Mouse (Mus musculus) frontal cortex, adult (tissue): ENCODE data around the gene Ctbp2.

Experiments
- ATAC-seq: cut with Nextera tagmentation; 2 replicates; pipeline ENCODE4 v1.9.2; 2017; ENCODE audit warnings: mild to moderate bottlenecking, moderate library complexity, mixed read lengths; ENCODE audit not compliant: low TSS enrichment

The Ctbp2 gene

DNA sequence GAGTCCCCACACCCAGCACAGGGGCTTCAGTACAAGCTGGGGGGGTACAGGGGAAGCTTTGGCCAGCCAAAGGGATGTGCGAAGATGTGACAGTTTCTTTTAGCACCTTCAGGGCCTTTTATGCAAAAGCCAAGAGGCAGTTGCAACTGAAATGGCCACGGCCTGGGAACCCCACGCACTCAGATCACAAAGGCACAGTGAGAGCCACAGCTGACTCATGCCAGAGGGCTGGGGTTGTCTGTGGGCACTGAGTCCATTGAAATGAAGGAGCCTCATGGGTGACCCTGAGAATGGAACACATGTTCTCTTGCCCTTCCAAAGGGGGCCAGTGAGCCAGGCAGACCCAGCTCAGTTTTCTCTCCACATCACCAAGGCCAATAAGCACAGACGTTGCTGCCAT lies 115.5 kb downstream of the Ctbp2 start:
- no peak for ATAC-seq

DNA sequence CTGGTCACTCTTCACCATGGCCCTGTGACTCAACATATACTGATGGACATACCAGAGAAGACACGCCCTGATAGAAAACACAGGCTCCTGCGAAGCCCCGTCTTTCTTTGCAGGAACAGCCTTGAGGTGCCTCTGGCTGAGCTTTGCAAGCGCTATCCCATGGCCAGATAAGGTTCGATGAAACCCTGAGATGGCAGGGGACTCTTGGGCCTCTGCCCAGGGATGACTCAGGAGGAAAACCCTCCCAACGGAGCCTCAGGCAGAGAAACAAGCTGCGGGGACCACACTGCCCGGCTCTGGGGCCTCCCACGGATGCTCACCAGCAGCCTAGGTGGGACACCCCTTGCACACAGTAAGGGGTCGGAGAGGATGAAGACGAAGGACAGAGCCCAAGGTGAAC lies 116.8 kb downstream of the Ctbp2 start:
- ATAC-seq = no peak

DNA sequence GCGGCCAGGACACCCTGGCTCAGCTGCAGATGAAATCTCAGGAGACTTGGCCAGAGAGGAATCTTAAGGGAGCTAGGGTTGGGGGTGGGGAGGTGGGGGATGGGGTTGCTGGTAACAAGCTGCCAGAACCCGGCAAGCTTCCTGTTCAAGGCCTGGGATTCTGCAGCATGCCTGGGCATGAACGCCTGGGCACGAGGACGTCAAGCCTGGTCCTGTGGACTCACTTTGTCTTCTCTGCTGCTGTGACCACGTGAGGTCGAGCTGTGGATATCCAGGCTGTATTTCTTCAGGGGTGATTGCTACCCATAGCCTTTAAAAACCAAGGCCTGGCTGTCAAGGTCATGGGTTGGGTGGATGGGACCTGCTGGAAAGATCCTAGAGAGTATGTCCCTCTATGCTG lies 118.4 kb downstream of the Ctbp2 start:
- ATAC-seq = no peak

DNA sequence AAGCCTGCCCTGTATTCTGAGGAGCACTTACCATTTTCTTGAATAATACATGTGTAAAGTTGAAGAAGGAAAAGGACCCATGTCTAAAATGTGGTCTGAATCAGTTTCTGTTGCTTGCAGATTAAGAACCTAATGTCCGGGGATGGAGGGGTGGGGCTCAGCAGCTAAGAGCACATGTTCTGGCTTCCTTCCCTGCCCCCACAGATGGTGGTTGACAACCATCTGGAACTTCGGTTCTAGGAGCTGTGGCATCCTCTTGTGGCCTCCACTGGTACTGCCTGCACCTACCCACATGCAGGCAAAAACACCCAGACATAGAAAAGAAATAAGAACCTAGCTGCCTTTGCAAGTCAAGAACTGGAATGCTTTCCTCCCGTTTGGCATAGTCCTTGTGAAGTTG lies 120.7 kb downstream of the Ctbp2 start:
- ATAC-seq = peak; percentile 93

DNA sequence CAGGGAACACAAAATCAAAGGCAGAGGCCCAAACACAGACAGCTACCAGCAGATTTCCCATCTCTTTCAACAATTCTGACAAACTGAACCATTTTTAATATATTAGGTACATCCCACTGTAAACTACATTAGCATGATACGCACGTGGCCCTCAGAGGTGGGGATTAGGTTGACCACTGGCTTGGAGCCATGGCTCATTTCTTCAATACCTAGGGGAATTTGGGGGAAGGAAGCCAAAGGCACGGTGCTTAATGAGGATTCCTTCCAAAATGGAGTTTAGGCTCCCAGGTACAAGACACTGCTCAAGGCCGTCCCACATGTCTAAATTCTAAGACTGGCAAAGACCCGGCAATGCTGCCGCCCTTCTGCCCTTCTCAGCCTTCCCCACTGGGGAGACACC lies 121.9 kb downstream of the Ctbp2 start:
- ATAC-seq = no peak

DNA sequence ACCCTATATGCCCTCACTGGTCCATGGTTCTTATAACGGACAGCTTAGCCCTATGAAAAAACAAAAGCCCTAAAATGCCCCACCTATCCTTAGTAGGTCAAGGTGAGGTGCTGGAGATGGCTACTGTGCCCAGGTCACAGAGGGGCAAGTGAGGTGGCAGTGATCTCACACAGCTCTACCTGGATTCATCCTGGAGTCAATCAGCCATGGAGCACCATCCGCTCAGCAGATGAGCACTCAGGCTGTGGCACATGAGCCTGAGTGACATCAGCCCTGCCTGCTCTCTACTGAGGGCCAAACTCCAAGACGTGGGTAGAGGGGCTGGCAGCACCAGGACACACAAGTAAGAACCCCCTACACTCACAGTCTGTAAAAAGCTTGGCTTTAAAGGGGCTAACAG lies 122.8 kb downstream of the Ctbp2 start:
- no peak for ATAC-seq

DNA sequence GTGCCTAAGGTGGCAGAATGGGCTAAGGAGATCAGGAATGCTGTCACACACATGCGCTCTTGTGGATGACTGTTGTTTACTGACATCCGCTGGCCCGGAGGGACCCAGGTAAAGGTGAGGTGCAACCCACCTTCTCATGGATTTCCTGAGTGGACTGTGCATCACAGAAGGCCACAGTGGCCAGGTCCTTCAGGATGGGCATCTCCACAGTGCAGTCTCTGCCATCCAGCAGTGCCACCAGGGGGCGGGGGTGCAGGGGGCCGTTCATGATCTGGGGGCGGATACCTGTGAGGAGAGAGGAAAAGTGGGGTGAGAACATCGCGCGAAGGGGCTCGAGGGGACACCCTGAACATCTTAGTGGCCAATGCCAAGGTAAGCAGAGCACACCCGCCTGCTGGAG lies 125.1 kb downstream of the Ctbp2 start:
- no peak for ATAC-seq

DNA sequence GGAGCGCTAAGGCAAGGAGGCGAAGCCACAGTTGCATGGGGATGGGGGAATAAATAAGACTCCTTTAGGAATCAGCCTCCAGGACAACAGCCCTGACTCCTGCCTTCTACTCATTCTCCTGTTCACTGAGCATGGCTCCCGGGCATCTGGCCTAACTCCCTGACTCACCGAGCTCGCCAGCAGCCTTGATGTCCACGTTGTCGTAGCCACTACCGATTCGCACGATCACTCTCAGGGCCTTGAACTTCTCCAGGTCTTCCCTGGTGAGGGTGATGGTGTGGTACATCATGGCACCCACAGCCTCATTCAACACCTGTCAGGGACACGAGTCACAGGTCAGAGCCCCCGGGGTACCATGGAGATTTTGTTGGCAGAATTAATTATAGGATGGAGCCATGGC lies 125.5 kb downstream of the Ctbp2 start:
- no peak for ATAC-seq

DNA sequence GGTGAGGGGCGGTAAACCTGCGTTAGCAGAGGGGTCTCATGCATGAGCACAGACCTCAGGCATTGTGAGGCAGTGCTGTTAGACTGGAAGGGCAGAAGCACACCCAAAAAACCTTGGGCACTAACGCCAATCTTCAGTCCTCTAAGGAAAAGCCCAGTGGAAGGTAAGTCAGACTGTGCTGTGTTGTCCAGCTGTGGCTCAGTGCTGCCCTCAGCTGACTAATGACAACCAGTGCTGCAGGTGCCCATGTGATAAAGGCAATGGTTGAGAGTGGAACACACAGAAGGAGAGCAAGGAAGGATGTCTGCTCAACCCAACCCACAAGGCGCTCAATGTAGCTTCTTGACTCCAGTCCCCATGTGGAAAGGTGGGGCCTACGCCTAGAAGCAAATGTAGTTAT lies 127.8 kb downstream of the Ctbp2 start:
- peak; percentile 79 for ATAC-seq

DNA sequence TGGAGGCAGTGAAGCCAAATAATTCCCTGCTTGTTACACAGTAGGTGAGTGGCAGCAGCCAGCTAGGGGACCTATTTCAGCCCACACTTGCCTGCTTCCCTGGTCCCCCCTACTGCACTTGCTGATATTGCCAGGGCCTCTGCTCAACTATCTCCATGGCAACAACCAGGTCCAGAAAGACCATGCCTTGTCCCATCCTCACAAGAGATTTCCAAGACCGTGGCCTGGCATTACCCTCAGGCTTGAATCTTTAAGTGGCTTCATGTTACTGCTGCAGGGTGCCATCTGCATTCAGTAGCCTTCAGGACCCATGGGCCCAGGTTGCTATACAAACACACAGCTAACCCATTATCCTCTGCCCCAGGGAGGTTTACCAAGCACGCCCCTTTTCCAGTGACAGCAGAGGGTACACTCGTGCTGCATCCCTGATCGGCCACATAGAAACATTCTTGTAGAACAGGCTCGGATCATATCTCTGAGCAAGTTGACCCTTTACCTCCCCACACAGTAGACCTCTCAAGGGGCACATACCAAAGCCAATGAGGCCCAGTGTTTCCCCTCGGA lies 129.4 kb downstream of the Ctbp2 start:
- no peak for ATAC-seq

DNA sequence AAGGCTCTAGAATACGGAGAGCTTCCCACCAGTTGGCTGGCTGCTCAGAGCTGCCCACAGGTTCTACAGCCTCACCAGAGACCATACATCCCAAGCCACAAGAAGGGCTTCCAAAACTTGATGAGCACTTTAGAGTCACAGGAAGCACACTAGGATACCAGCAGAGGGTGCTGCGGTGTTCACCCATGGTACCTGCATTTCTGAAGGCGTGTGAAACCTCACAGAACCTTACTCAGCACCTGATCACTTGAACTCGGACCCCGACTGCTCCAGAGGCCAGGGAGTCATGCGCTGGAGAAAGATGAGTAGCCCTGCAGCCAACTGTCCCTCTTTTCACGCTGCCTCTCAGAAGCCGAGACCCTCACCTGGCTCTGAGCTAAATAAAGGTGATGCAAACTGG lies 130.0 kb downstream of the Ctbp2 start:
- ATAC-seq = no peak

DNA sequence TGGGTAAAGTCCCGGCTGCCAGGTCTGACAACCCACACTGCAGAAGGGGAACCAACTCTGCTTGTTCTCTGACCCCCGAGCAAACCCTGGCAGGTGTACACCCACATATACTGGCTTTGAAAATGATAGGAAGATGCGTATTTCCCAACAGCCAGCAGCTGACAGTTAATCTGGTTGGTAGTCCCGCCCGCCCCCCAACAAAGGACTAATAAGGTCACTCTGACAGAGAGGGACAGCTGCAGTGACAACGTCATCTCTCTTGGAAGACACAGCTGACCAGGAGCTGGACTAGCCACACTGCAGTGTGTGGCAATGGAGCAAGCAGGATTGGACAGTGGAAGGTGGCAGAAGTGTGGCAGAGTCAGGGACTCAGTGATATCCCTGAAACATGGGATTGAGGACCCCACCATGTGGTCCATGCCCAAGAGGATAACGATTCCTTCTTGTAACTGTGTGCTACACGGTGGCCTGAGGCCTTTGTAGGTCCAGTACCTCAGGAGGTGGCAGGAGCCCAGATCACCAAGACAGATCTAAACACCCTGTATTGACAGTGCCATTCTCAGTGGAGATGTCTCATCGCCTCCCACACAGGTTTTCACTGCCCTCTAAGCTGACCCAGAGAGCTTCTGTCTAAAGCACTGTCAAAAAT lies 131.1 kb downstream of the Ctbp2 start:
- no peak for ATAC-seq

DNA sequence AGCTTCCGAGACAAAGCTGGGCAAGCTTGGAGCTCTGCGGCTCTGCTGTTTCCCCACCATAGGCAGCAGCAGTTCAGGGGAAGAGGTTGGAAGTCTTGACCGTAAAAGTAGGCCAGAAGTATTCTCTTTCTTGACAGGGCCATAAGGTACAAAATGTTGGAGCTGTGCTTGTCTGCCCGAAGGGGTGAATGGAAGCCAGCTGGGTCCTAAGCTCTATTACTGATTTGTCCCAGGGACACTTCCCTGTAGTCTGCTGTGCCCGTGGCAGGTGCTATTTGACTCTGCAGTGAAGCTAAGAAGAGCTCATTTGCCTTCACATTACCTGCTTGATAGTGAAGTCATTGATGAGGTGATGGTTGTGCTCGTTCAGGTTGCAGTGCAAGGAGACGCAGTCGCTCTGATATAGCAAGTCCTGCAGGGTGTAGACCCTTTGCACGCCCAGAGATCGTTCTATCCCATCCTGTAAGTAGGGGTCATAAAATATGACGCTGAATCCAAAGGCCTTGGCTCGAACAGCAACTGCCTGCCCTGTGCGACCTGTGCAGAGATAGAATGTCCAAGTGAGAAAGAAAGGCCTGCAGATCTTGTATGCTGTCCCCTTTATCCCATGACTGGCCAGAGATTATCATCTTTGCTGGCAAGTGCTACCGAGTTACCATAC lies 132.8 kb downstream of the Ctbp2 start:
- no peak for ATAC-seq

DNA sequence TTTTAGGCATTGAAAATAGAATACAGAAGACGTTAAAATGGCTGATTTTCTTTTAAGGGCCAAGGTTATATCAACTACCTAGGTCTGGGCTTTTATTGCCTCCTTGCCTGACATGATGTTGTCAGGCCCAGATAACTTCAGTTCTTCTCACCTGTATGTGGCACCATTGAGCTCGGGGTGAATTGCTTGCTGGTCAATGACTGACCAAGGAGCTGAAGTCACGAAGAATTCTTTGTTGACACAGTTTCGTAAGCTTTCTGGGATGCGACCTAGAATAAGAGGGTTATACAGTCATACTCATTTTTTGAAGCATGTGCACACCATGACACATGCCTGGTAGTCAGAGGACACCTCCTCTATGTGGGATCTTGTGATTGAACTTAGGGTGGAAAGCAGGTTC lies 134.3 kb downstream of the Ctbp2 start:
- ATAC-seq = no peak

DNA sequence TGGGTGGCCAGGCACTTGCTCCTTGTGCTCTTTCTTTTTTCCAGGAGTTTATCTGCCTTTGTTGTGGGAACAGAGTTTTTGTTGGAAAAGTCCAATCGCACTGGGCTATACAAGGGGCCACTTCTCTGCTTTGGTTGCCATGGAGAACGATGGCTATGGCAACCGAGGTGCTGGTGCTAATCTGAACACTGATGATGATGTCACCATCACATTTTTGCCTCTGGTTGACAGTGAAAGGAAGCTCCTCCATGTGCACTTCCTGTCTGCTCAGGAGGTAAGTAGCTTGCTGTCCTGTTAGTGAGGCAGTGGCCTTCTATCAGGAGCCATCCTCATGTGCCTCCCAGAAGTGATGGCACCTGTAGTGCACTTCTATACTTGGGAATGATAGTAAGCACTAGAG lies 141.5 kb downstream of the Ctbp2 start:
- no peak for ATAC-seq

DNA sequence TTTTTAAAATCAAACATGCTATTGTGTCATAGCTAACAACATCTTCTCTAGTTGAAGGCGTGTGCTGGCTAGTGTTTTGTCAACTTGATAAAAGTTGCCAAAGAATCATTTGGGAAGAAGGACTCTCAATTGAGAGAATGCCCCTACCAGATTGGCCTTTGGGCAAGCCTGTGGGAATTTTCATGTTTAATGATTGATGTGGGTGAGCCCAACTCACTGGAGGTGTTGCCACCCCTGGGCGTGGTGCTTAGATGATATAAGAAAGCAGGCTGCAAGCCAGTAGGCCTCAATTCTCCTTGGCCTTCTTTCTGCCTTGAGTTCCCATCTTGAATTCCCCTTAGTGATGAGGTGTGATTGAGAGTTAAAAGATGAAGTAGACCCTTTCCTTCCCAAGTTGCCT lies 146.2 kb downstream of the Ctbp2 start:
- no peak for ATAC-seq

DNA sequence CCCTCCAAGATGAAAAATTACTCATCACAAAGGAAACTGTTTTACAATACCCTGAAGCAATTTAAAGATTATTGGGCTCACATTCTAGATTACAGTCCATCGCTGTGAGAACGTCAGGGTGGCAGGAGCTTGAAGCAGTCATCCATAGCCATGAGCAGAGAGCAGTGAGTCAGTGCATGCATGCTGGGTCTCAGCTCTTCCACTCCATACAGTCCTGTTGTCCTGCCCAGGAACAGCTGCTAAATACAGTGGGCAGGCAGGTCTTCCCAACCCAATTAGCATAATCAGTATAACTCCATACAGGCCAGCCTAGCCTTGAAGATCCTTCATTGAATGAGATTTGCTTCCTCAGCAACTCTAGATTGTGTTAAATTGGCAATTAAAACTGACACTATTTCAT lies 148.1 kb downstream of the Ctbp2 start:
- ATAC-seq = no peak

DNA sequence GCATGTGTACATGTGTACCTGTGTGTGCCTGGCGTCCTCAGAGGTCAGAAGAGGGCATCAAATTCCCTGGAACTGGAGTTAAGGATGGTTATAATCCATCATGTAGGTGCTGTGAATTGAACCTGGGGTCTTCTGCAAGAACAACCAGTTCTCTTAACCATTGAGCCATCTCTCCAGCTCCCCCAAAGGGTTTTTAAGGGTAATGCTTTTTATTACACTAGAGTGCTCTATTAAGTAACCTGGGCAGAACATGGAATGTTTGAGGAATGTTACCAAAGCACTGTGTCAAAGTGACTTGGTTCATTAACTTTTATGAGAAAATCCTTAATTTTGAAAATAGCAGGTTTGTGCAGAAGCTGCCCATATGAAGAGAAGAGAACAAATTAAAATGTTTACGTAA lies 152.1 kb downstream of the Ctbp2 start:
- no peak for ATAC-seq

DNA sequence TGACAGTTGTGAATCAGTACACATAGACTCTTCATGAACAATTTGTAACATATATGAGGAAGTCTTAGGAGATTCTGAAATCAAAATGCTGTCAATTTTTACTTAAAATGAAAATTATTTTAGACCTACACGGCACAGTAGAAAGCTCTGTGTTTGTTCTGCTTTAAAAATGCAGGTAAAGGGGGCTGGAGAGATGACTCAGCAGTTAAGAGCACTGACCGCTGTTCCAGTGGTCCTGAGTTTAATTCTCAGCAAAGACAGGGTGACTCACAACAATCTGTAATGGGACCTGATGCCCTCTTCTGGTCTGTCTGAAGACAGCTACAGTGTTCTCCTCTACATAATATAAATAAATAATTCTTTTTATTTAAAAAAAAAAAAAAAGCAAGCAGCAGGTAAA lies 158.4 kb downstream of the Ctbp2 start:
- ATAC-seq = no peak

DNA sequence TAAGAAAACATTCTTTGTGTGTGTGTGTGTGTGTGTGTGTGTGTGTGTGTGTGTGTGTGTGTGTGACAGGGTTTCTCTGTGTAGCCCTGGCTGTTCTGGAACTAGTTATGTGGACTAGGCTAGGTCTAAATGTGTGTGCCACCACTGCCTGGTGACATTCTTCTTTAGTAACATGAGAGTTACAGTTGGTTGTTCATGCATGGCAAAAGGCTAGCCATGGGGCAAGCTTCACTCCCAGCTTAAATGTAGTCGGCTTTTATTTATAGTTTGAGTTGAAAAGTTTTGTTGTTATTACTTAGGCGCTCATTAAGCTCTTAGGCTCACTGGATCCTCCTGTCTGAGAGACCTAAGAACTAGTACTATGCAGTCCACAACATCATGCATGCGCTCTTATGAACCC lies 159.8 kb downstream of the Ctbp2 start:
- no peak for ATAC-seq

DNA sequence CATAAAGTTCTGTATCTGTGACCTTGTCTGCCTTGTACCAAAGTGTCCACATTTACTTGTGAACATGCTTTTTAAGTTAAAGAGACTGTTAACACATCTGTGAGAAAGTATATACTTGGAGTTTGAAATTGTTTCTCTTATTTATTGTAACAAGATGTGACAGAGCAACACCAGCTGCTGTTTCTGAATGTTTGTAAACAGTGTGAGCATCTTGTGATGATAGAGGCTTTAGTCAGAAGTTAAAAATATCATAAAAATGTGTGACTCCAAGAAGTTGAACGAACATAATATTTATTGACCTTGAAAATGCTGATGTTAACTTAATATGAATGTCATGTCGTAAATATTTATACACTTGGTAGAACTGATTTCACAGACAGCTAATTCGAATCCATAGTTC lies 173.5 kb downstream of the Ctbp2 start:
- no peak for ATAC-seq

DNA sequence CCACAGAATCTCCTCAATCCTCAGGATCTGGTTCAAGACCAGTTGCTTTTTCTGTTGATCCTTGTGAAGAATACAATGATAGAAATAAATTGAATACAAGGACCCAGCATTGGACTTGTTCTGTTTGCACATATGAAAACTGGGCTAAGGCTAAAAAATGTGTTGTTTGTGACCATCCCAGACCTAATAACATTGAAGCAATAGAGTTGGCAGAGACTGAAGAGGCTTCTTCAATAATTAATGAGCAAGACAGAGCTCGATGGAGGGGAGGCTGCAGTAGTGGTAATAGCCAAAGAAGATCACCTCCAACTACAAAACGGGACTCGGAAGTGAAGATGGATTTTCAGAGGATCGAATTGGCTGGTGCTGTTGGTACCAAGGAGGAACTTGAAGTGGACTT lies 174.2 kb downstream of the Ctbp2 start:
- no peak for ATAC-seq

DNA sequence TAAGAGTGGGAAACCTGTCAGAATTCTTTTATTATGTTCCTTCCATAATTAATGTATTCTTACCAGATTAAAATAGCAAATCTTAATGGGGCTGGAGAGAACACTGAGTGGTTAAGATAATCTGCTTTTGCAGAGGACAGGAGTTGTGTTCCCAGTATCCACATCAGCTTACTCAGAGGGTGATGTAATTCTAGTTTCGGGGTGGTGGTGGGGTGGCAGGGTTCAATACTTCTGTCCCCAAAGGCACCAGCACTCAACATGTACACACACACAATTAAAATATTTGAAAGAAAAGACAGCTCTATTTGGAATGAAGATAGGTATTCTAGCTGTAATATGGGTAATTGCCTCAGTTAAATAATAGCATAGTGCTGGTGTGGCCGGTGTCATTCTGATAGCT lies 183.6 kb downstream of the Ctbp2 start:
- no peak for ATAC-seq

DNA sequence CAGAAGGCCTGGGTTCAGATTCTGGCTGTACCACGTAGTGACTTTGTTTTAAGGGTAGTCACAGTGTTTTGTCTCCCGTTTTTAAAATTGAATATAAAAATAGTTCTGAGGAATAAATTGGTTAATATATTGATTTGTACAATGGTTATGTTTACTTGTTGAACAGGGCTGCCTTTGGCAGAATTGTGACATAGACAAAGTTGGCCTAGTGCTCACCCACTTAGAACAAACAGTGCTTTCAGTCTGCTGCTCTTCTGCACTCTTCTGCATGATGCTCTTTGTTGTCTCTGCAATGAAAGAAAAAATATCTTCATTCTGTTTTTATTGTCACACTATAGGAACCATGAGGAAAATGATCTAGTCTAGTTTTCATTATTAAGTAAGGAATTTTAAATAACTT lies 185.0 kb downstream of the Ctbp2 start:
- no peak for ATAC-seq
